Mouse (Mus musculus): ENCODE data around the gene Reg4.
A peak's percentile ranks its signal among the peaks of the same experiment; 100 is the strongest.

The Reg4 gene

DNA sequence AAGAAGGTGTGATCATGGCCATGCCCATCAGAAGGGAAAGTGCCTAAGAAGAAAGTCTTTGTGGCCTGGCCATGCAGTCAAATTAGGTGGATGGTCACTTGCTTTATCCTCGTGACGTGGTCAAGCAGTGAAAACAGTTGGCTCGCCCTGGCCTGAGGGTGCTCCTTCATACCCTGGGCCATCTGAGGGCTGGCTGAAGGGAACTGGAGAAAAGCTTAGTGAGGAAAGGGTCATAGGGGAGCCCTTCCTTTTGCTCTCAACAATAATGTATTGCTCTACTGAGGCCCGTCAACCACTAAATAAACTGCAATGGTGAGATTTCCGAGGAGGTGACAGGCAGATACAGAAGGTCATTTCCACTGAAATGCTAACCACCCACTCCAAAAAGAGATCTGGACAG, 15.3 kb downstream of the Reg4 start:
- DNase-seq, result no peak

DNA sequence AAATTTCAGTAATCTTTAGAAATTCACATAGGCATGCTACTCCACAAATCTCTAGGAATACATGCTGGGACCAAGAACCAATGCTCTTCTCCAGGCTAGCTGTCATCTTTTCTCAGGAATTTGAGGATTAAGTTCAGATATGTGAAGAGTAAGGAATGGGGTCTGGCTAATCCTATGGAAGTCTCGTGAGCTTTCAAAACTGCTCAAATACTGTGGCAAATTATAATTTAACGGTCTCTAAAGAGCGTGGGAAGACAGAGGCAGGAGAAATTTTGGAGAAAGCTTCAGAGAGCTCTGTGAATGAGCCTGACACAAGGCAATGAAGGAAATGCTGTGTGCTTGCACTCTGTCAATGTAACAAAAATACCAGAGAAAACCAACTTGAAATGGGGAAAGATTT, 16.2 kb downstream of the Reg4 start:
- DNase-seq, result no peak

DNA sequence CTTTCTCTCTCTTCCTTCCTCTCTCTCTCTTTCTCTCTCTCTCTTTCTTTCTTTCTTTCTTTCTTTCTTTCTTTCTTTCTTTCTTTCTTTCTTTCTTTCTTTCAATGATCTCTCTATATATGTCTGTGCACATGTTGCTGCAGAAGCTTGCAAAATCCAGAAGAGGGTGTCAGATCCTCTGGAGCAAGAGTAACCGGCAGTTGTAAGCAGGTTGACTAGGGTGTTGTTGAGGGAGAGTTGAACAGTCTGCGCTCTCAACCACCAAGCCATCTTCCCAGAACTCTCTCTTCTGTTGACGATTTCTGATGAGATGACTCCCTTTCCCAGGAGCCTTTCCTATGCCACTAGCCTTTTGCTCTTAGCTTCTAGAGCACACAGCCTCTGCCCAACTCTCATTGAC, 20.1 kb downstream of the Reg4 start:
- no peak for DNase-seq

DNA sequence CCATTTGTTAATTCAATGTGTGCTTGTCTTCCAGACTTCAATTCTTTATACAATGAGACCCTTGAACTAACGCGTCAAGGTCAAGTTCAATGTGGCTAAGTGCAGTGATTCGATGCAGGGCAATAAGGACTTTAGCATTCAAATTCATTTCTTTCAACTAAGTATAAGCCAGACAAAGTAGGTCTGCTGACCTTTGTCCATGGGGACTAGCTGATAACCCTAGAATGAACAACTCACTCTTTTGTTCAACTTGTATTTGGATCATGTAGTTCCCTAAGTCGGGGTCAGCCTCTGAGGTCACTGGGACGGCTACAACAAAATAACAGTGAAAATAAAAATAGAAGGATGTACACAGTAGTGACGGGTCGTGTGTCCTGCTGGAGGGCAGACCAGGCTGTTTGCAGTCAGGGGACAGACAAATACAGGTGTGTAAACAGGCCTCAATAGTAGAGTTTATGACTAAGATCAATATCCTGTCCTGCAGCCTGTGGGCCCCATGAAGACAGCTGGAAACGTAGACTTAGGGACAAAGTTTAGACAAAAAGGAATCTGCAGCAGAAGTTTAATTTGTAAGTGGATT, 20.6 kb downstream of the Reg4 start:
- no peak for DNase-seq

DNA sequence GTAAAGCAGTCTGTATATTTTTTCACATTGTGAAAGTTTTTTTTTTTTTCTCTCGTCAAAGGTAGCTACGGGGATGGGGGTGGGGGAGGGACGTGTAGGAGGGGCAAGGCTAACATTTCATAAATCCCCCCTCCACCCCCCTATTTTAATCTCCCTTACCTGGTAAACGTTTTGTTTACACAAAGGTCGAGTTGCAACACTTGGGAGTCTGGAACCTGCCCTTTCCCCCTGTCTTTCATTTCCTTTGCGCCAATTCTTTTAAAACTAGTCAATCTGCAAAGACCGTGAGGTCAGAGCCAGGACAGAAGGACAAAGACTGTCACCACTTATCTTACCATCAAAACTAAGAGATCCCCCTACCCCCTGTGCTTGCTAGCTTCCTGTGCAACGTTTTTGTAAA, 23.9 kb downstream of the Reg4 start:
- DNase-seq, result no peak

DNA sequence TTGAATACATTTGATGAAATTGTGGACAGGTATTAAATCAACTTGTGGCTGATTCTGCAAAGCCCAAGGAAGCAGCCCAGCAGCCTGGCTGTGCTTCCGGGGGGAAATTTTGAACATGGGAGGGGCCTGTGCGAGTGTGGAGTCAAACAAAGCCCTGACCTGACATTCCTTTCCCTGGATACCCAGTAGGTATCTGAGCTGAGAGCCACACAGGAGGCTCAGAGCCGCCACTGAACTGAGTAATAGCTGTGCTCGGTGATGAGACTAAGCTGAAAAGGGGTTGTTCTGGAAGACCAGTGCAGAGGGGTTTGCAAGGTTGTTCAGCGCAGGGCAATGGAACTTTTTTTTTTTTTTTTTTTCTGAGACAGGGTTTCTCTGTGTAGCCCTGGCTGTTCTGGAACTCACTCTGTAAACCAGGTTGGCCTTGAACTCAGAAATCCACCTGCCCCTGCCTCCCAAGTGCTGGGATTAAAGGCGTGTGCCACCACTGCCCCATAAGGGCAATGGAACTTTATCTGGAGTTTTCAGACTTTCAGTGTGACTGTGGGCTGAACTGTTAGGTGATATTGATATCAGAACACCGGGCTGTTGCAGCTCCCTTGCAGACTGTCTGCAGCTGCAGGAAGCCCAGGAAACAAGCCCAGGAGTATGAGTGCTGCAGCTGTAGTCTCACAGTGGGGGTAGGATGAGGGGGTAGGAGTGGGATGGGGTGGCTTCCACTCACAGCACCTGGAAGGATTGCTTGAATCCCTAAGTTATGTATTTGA, 25.2 kb downstream of the Reg4 start:
- no peak for DNase-seq

DNA sequence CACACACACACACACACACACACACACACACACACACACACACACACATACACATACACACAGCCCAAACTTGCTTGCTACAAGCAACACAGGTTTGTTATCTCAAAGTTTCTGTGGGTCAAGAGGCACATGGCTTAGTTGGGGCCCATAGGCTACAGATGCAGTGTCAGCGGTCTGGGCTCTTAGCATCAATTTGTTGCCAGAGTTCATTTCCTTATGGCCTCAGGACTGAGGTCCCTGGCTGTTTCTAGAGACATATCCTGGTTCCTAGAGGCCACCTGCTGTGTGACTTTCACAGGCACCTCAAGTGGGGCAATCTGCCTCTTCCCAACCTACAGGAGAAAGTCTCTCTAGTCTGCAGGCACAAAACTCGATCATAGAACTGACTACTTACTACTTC, 27.4 kb downstream of the Reg4 start:
- no peak for DNase-seq

DNA sequence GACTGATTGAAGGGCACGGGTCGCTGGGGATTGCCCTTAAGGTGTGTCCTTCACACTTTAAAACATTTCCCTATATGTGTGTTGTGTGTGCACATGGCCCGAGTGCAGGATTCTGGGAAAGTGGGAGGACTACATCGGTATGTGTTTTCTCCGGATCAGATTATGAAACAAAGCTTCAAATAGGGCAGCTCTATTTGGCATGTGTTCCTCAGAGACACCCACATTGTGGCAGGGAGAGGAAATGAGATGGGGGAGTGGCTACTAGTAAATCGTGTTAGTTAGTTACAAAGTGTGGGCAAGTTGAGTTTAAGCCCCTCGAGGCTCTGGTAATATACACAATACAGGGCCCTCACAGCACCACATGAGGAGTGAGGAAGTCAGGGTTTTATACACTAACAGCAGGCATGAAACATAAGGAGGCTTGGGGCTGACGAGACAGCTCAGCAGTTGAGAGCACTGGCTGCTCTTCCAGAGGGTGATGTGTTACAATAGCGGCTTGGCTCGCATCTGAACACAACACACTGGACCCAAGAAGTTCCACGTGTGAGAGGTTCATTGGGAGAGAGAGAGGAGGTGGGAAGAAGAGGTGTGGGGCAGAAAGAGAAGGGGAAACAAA, 28.0 kb downstream of the Reg4 start:
- no peak for DNase-seq

DNA sequence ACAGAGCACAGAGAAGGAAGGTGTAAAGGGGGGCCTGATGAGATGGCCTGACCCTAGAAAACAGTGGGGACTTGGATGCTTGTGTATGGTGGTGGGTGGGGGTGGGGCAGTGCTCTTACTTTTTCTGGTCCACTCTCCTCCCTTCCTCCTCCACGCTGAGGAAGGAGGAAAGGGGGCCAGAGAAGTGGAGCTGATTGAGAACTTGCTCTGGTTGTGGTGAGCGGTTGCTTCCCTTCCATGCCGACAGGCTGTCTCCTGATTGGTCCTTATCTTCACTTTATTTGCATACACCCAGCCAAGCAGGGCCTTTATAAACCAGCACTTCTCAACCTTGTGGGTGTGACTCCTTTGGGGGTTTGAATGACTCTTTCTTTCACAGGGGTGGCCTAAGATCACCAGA, 32.1 kb downstream of the Reg4 start:
- no peak for DNase-seq

DNA sequence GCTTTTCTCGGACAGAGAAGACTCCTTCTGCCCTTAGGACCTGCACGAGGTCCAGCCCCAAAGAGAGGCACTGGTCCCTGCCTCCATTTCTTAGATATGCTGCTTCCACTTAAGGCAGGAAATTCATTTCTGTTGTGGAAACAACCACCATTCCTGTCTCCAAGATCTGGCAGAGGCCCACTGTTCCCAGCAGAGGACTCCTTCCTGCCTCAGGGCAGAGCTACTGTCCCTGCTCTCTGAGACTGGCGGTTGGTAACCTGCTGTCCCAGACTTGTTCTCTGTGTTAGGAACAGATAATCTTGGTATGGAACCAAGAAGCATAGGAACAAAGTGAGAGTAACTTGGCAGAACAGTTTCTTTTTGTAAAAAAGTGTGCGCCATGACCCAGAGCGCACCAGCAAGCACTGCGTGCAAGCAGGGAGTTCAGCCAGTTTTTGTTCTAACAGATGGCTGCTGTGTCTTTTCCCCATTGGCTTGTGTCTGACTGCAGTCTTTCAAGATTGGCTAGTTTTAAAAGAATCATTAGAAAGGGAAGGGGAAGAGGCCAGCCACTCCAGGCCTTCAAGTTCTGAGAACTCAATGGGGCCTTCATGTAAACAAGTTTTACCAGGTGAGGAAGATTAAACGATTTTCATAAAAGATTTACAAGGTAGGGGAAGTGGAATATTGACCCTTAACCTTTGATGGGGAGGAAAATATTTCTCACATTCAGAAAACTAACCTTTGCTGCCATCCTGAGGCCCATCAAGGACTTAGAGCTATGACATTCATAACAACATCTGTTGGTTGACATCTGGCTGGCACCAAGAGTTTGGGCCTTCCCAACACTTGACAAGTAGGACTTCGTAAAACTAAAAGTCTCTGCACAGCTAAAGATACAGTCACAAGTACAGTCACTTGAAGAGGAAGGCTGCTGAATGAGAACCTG, 33.0 kb downstream of the Reg4 start:
- peak; percentile 48 to 54 for DNase-seq

DNA sequence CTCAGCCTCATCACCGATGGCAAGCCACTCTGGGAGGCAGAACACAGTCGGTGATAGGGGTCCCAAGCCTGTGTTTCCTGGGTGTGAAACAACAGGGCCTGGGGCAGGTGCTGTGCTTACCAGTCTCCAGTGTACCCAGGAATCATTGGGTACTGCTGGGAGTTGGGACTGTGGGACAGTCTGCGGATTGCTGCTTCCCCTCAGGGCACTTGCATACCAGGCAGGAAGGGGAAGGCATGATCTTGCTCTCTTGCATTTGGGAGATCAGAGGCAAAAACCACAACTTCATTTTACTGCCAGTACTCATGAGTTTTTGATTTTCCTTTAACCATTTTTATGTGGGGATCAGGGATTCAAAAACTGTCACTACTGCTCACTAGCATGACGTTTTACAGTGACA, 36.8 kb downstream of the Reg4 start:
- DNase-seq, result no peak

DNA sequence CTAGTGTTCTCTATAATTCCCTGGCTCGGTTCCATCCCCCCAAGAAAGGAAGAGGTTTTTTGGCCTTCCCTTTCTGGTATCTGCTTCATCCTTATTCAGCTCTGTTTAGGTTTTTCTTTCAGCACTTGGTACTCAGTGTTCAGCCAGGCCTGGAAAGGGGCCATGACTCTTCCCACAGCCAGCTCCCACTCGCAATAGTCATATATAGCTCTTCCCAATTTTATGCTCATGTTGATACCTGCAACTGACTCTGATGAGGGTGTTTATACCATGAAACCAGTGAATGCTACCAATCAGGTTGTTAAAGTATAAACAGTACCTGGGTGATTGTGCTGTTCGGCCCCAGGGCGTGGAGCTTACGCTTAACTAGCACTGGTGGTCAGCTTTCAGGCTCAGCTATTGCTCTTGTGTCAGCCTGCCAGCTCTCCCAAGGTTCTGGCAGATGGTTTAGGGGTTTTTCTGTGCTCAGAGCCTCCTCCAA, 37.4 kb downstream of the Reg4 start:
- peak; percentile 72 to 89 for DNase-seq

DNA sequence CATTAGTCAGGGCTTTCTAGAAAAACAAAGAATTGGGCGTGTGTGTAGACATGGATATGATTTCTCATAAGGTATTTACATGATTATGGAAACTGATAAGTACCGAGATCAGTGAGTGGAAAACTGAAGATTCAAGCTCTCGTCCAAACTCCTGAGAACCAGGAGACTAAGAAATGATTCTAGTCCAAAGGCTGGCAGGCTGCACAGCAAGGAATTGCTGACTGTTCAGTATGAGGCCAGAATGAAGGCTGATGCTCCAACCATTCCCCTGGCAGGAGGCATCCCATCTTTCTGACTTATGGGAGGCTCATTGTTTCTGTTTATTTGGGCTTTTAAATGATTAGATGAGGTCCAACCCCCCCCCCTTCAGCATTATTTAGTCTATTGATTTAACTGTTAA, 38.6 kb downstream of the Reg4 start:
- DNase-seq, result peak in 1 of 2 experiments; percentile 16

DNA sequence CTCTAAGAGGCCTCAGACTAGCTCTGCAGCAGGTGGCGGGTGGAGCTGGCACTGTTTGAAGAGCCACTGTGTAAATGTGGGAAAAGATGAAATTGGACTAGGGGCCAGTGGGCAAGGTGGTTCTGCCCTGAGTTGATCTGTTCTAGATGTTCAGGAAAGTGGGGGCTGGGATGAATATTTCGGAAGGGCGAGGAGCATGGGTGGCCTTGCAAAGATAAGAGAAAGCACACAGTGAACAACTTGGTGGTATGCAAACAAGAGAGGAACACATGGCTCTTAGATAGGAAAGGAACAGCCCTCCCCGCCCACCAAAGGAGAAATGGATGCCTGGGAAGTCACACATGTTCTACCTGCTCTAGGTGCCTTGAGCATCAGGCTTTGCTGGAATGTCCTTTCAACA, 39.5 kb downstream of the Reg4 start:
- DNase-seq, result no peak

DNA sequence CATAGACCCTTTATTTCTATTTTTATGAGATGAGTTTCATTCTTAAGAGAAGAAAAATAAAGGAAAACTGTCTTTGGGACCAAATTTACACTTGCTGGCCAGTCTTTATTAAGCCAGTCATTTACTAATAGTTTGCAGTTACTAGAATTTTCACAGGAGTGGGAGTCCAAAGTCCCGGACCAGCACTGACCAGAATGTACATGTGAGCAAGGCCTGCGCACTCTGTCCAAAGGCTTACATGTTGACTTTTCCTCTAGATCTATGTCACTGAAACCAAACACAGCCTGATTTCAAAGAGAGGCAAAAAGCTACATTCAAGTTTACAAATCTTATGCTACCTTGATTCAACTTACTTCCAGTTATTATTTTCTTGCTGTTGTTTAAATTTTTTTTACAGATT, 40.2 kb downstream of the Reg4 start:
- DNase-seq, result no peak

DNA sequence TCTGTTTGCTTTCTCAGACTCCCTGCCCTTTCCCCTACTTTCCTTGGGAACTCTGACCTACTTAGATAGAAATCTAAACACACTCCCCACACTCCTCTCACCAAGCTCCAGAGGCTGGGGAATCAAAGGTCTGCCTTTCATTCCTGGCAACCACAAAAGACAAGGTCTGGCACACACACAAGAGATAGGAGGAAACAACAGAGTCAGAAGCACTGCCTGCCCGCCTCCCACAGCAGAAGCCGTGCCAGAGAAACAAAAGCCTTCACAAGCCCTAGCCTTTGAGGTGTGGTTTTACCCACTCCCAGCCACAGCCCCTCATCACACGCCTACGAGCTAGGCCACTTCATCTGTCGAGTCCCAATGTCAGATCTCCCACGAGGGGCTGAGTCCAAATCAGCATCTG, 45.3 kb downstream of the Reg4 start:
- DNase-seq, result peak in 1 of 2 experiments; percentile 20

DNA sequence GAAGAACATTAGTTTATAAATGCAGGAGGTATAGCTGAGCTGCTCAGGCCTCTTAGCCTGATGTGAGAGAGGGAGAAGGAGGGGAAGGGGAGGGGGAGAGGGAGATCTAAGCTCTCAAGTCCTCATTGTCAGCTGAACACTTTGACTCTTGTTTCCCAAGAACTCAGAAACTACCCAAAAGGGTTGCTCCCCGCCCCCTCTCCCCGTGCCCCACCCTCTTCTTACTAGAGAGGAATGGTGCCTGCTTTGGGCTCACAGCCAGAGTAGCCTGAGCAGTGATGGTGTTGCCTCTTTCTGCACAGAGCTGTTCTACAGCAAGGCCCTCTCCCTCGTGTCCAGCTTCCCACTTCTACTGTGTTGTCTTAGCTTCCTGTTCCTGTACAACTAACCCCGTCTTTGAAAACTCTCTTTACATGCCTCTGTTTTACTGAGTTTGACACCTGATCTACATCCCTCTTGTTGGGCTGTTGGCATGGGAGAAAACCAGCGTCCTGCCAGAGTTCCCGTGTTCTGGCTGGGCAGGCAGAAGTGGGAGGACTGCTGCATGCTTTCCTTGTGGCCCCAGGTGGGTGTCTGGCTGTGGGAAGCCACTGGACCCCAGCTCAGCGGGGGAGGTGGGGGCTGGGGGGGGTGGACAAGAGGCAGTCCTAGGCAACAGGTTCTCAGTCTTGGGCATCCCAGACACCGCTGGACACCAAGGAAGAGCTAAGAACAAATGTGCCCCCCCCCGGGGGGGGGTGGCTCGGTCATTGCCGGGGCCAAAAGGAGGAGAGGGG, 51.9 kb downstream of the Reg4 start:
- DNase-seq, result no peak

DNA sequence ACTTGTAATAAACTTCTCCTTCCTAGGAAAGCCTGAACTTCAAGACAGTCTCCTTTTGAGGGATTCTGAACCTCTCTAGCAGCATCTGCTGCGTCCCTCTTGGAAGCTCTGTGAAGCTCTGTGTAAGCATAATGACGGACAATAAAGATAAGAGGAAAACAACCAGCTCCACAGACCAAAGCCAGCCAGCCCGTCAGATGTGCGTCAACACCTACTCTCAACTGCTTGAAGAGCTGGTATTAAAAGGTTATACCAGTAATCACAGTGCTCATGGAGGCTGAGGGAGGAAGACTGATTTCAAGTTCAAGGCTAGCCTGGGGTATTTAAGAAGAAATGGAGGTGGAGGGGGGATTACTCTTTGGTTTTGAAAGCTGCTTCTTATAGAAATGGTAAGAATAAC, 57.7 kb downstream of the Reg4 start:
- DNase-seq, result no peak

DNA sequence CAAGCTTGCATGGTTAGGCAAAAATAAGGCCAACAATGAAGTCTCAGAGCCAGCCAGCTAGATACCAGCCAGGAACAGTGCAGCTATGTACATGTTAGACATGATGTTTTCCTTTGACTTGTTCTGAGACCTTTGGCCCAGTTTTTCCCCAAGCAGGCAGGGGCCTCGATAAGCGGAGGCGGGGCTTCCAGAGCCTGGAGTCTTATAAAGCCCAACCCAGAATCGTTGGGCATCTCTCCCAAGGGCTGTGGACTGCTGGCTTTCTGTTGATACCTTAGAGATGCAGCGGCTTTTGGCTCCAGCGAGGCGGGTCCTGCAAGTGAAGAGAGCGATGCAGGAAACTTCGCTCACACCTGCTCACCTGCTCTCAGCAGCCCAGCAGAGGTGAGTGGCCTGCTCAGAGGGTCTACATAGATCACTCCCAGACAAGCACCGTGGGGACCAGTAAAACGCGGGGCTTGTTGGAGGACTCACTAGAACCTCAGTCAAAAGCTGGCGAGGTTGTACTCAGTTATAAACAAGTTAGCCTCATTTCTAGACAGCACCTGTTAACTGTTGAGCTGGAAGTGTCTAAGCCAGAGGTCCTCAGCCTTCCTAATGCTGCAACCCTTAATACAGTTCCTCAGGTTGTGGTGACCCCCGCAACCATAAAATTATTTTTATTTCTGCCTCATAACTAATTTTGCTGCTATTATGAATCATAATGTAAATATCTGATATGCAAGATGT, 58.4 kb downstream of the Reg4 start, which contains the start of gene Hmgcs2:
Gene Hmgcs2, plus strand, starts transcription at position 232 of the 729 bp plus-strand sequence.
- DNase-seq, result peak; percentile 13 to 24

DNA sequence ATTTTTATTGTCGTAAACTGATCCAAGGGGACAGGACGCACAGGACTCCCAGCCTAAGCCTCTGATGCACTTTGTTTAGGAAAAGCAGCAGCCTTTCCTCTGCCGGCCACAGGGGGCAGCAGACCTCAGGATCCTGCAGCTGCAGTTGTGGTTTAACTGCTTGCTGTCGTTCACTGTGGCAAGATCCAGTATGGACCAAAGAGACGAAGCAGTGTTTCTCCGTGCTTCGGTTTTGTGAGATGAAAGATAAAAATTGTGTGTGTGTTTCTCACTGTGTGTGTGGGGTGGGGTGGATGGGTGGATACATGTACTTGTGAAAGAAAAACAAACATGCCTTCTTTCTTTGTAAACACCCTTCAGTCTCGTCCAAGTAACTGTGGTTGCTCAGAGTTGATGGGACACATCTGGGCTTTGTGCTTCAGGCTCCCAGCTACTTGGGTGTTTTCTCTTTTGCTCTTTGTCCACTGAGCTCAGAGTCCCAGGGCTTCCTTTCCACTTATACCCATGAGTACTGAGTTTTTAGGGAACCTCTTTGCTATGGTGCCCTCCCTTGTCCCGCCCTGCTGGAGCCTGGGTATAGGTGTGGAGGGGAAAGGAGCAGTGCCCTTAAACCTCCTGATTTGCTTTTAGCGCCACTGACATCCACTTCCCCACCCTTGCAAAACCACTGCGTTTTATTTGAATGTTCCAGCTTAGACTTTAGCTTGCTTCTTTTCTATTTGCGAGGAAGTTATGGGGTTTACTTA, 59.1 kb downstream of the Reg4 start:
- DNase-seq, result peak; percentile 78

DNA sequence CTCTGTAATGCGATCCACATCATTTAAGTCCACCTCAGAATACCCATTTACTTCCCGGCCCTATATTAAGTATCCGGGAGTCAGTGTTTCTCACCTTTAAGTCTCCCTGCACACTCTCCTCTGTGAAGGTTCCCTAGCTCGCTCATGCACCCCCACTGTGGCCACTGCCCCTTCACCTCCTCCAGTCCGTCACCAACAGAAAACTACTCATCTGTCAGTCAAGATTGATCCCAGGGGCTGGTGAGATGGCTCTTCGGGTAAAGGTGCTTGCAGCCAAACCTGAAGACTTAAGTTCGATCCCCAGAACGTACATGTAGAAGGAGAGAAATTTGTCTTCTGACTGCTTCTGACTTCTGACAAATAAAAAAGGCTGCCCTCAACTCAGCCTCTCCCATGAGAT, 60.5 kb downstream of the Reg4 start:
- no peak for DNase-seq

Measured in cerebellum, postnatal 10 days (tissue).